Mouse (Mus musculus) midbrain, embryonic 11.5 days (tissue): Measurements from ENCODE around the gene Tert. TPM values are rescaled to one million over a fixed set of nuclear protein-coding genes. Genes with fewer than 3 reads are reported as not detected.

Experiments
- ATAC-seq: fragments of 200-750 bp; cut with Nextera tagmentation; 2 replicates; pipeline ENCODE4 v1.8.0; 2017; ENCODE audit warnings: moderate TSS enrichment, moderate library complexity; ENCODE audit not compliant: low FRiP score
- DNase-seq: peaks from one replicate; pipeline ENCODE4 v3.0.0; 2015; ENCODE audit warnings: low spot score; ENCODE audit errors: missing footprints
- H3K27ac ChIP-seq: fragments of 300-500 bp; sonication (generic); 2 replicates; pipeline ENCODE4 v1.5.1; 2014; ENCODE audit warnings: low read depth, low read length
- H3K27me3 ChIP-seq: fragments of 300-500 bp; sonication (generic); 2 replicates; pipeline ENCODE4 v1.6.1; 2014; ENCODE audit warnings: mild to moderate bottlenecking, low read length, moderate library complexity, mixed read lengths; ENCODE audit not compliant: control insufficient read depth, insufficient read depth
- H3K36me3 ChIP-seq: fragments of 300-500 bp; sonication (generic); 2 replicates; pipeline ENCODE4 v1.6.1; 2014; ENCODE audit warnings: mild to moderate bottlenecking, low read length, moderate library complexity, mixed read lengths; ENCODE audit not compliant: control insufficient read depth, insufficient read depth
- H3K4me1 ChIP-seq: fragments of 300-500 bp; sonication (generic); 2 replicates; pipeline ENCODE4 v1.6.1; 2014; ENCODE audit warnings: low read length; ENCODE audit not compliant: control insufficient read depth, insufficient read depth
- H3K4me2 ChIP-seq: fragments of 300-500 bp; sonication (generic); 2 replicates; pipeline ENCODE4 v1.6.1; 2014; ENCODE audit warnings: mild to moderate bottlenecking, moderate library complexity
- H3K4me3 ChIP-seq: fragments of 300-500 bp; sonication (generic); 2 replicates; pipeline ENCODE4 v1.5.1; 2014; ENCODE audit warnings: low read depth, low read length
- H3K9ac ChIP-seq: fragments of 300-500 bp; sonication (generic); 2 replicates; pipeline ENCODE4 v1.6.1; 2014; ENCODE audit warnings: low read length
- H3K9me3 ChIP-seq: fragments of 300-500 bp; sonication (generic); 2 replicates; pipeline ENCODE4 v1.6.1; 2016; ENCODE audit warnings: low read length; ENCODE audit not compliant: control insufficient read depth
- WGBS: fragments of 180-500 bp; shearing (Covaris S2); extraction: QIAGEN DNeasy Blood & Tissue Kit; methylation state at CpG from one replicate; pipeline ENCODE4 v1.1.7; 2014; 5-methylcytosine and 5-hydroxymethylcytosine counted together
- polyA plus RNA-seq: library from polyadenylated mRNA; unstranded; fragments of >200 nt; fragmentation: Nextera tagmentation; extraction: Ambion mirVana; gene quantifications from 2 replicates; pipeline ENCODE4 v1.2.1, GENCODE M21; 2014

Tert gene
- polyA plus RNA-seq, 1 experiment from 2014 or later: 2.5 TPM

DNA sequence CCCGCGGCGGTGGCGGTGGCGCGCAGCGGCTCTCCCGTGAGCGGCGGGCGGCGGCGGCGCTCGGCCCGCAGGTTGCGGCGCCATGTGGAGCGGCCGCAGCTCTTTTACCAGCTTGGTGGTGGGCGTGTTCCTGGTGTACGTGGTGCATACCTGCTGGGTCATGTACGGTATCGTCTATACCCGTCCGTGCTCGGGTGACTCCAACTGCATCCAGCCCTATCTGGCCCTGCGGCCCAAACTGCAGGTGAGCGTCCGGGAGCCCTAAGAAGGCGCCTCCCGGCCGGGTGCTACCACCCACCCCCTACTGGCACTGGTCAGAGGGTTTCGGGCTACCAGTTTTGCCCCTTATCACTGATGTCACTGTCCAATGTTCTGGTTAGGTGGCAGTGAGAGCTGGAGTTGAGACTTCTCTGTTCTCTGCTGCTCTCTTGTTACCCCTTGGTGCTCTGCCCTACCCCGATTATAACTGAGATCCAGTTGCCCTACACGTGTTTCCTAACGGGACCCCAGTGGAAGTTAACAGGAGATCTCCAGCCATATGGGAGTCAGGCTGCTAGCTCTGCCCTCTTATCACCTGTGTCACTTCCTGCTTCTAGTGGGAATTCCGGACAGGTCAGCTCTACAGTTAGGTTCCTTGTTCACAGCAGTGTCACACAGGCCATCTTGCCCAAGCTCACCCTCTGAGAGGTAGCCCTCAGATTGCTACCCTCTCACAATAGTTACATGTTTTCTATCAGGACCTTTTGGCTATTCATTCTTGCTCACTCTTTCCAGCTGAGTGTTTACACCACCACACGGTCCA lies 22.4 kb upstream of the Tert start:
- Histone ChIP-seq H3K36me3 (peaks cover 4% of the 10 kb centered on the region; the same call in 1 of the 2 replicates), H3K9me3 (no peaks in the 10 kb centered on the region), H3K4me2 (peak overlapping the region; percentile 95), H3K27me3 (no peaks in the 10 kb centered on the region), H3K27ac (no peak overlapping the region), H3K4me3 (peak overlapping the region; percentile 87), H3K4me1 (peaks cover 14% of the 10 kb centered on the region), H3K9ac (peak overlapping the region; percentile 89)
- DNase-seq (peak; percentile 86), ATAC-seq (peak; percentile 87)
- WGBS: 3% methylated on average over 37 of the region's 39 CpGs

GRCm38 (mm10) chr13:73618406-73618805 lies 8.3 kb upstream of the Tert start:
- Histone ChIP-seq H3K9ac (no peak overlapping the region), H3K36me3 (peaks cover 34% of the 10 kb centered on the region), H3K9me3 (no peaks in the 10 kb centered on the region), H3K4me3 (no peak overlapping the region), H3K4me2 (no peak overlapping the region), H3K27ac (no peak overlapping the region), H3K27me3 (no peaks in the 10 kb centered on the region), H3K4me1 (no peaks in the 10 kb centered on the region)
- 92% methylated on average over 5 of the region's 5 CpGs for WGBS
- no peak for ATAC-seq
- DNase-seq: no peak

- 69% methylated on average over 6 of the region's 6 CpGs for WGBS
- Histone ChIP-seq H3K4me3 (no peak overlapping the region), H3K36me3 (peaks cover 26% of the 10 kb centered on the region), H3K27ac (no peak overlapping the region), H3K9ac (no peak overlapping the region), H3K4me2 (no peak overlapping the region), H3K4me1 (no peaks in the 10 kb centered on the region), H3K9me3 (no peaks in the 10 kb centered on the region), H3K27me3 (no peaks in the 10 kb centered on the region)
- no peak for DNase-seq
- no peak for ATAC-seq
Observed at GRCm38 (mm10) chr13:73620637-73621036, 6.1 kb upstream of the Tert start.

DNA sequence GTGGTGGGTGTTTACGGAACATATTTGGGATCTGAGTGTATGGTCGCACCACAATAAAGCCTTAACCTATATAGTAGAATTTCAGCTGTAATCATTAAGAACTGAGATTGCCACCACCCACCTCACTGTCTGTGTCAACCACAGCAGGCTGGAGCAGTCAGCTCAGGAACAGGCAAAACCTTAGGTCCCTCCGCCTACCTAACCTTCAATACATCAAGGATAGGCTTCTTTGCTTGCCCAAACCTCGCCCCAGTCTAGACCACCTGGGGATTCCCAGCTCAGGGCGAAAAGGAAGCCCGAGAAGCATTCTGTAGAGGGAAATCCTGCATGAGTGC lies 334 bp upstream of the Tert start:
- Histone ChIP-seq H3K27me3 (no peaks in the 10 kb centered on the region), H3K36me3 (no peaks in the 10 kb centered on the region; the same call in 1 of the 2 replicates), H3K9ac (peak overlapping the region; percentile 80), H3K27ac (no peak overlapping the region), H3K4me2 (peak overlapping the region; percentile 92), H3K9me3 (no peaks in the 10 kb centered on the region), H3K4me3 (peak overlapping the region; percentile 54), H3K4me1 (peaks cover 7% of the 10 kb centered on the region)
- 41% methylated on average over 6 of the region's 6 CpGs for WGBS
- ATAC-seq (peak; percentile 54; the same call in 1 of the 2 replicates), DNase-seq (no peak)

- H3K9me3 ChIP-seq: no peaks in the 10 kb centered on the region
- H3K4me1 ChIP-seq: peaks cover 7% of the 10 kb centered on the region
- DNase-seq (no peak), ATAC-seq (no peak)
- no peaks in the 10 kb centered on the region for H3K27me3 ChIP-seq
- no peak overlapping the region for H3K4me2 ChIP-seq
- H3K4me3 ChIP-seq: no peak overlapping the region
- H3K9ac ChIP-seq: no peak overlapping the region
- no peak overlapping the region for H3K27ac ChIP-seq
- WGBS: 90% methylated on average over 11 of the region's 11 CpGs
- no peaks in the 10 kb centered on the region for H3K36me3 ChIP-seq
Observed at GRCm38 (mm10) chr13:73628586-73629113, 1.9 kb downstream of the Tert start.

DNA sequence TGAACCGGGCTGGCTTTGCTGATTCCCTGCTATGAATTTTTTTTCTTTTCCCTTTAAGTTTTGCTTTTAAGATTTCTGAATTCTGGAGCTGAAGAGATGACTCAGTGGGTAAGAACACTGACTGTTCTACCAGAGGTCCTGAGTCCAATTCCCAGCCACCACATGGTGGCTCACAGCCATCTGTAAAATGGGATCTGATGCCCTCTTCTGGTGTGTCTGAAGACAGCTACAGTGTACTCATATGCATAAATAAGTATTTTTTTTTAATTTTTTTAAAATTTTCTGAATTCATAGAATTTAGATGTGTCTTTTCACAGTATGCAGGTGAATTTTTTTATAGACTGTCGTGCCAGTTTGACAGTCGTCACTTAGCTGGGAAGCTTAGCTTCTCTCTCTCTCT lies 5.1 kb downstream of the Tert start:
- Histone ChIP-seq H3K4me3 (no peak overlapping the region), H3K4me2 (no peak overlapping the region), H3K9ac (no peak overlapping the region), H3K27me3 (no peaks in the 10 kb centered on the region), H3K27ac (no peak overlapping the region), H3K4me1 (peaks cover 7% of the 10 kb centered on the region), H3K36me3 (no peaks in the 10 kb centered on the region), H3K9me3 (no peaks in the 10 kb centered on the region)
- ATAC-seq (no peak), DNase-seq (no peak)
- 95% methylated on average over 3 of the region's 3 CpGs for WGBS

- H3K4me3 ChIP-seq: no peak overlapping the region
- no peaks in the 10 kb centered on the region for H3K4me1 ChIP-seq
- H3K27me3 ChIP-seq: no peaks in the 10 kb centered on the region
- no peak for DNase-seq
- 82% methylated on average over 5 of the region's 6 CpGs for whole genome bisulfite sequencing
- H3K27ac ChIP-seq: no peak overlapping the region
- no peak overlapping the region for H3K4me2 ChIP-seq
- H3K36me3 ChIP-seq: no peaks in the 10 kb centered on the region
- no peak for ATAC-seq
- no peaks in the 10 kb centered on the region for H3K9me3 ChIP-seq
- no peak overlapping the region for H3K9ac ChIP-seq
Observed at GRCm38 (mm10) chr13:73637826-73638225, 11.1 kb downstream of the Tert start.

DNA sequence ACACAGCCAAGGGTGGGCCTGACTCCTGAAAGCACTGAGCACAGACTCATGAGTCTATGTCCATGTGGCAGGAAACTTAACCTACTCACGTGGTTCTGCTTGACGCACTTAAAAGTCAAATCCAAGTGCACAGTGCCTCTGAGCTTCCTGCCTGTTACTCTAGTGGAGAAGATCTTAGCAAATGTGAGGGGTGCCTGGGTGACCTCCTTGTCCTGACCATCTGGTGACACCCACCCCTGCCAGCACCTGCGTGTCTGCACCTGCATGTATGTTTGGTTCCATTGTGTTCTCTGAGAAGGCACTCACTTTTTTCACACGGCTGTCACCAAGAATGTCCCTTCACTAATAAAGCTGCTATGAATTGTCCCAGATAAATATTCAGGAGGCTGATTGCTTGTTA lies 14.6 kb downstream of the Tert start:
- DNase-seq: no peak

DNA sequence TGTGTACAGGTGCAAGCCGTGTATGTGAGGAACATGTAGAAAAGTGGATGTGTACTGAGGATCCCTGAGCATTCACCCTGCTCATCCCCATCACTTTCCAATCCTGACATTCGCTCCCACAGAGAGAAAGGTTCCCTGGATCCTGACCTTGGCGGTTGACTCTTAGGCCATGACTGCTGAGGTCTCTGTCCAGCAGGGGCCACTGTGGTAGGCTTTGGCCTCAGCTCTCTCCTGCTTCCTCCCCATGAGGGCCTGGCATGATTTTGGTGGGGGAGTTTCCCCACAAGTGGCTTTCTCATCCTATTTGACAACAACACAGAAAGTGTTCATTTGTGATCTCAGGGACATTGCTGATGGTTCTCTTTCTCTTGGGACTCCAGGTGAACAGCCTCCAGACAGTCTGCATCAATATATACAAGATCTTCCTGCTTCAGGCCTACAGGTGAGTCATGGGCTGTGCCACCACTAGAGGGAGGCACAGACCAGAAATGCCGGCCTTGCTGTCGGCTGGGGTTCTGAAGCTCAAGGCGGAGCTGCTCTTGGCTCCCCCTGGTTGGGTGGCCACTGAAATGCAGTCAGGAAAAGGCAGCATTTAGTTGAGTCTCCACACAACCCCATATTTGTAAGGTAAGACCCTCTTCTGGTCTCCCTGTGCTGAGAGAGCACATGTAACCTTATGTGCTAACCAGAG lies 19.8 kb downstream of the Tert start:
- Histone ChIP-seq H3K9ac (no peak overlapping the region), H3K36me3 (no peaks in the 10 kb centered on the region), H3K4me1 (no peaks in the 10 kb centered on the region), H3K27me3 (no peaks in the 10 kb centered on the region), H3K9me3 (no peaks in the 10 kb centered on the region), H3K4me2 (no peak overlapping the region), H3K27ac (no peak overlapping the region), H3K4me3 (no peak overlapping the region)
- 40% methylated on average over 6 of the region's 6 CpGs for WGBS
- ATAC-seq (0 out of 2 replicates have a peak, but pooled peaks have one; percentile 54), DNase-seq (no peak)

More for the DNA sequence above, 14.6 kb downstream of the Tert start:
- H3K9ac ChIP-seq: no peak overlapping the region
- ATAC-seq: no peak
- no peaks in the 10 kb centered on the region for H3K9me3 ChIP-seq
- H3K4me2 ChIP-seq: no peak overlapping the region
- H3K4me3 ChIP-seq: no peak overlapping the region
- H3K27me3 ChIP-seq: no peaks in the 10 kb centered on the region
- H3K36me3 ChIP-seq: no peaks in the 10 kb centered on the region
- 91% methylated on average over 4 of the region's 4 CpGs for WGBS
- H3K4me1 ChIP-seq: no peaks in the 10 kb centered on the region
- H3K27ac ChIP-seq: no peak overlapping the region
